Mouse (Mus musculus): Measurements from ENCODE around the gene Kctd13.

The Kctd13 gene

DNA sequence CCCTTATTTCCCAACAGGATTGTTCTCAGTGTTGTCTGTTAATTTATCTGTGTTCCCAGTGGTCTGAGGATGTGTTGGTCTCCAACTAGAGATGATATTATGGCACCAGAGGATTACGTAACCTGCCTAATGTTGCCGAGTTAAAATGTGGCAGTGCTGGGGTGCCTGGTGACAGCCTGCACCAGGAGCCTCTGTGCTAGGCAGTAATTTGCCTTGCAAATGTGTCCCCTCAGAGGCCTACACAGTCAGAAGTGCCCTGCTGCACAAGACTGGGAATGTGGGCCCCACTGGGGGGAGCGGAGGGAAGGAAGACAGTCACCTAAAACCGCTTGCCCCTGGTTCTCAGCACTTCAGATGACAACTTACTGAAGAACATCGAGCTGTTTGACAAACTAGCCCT lies 13.1 kb downstream of the Kctd13 start:
- no peak for DNase-seq (ENCODE audit: low spot score in 2 of 2)

GRCm38 (mm10) chr7:126946530-126946929 lies 17.9 kb downstream of the Kctd13 start:
- peak in 1 of 2 experiments; percentile 69 for DNase-seq (ENCODE audit: low spot score in 2 of 2)

DNA sequence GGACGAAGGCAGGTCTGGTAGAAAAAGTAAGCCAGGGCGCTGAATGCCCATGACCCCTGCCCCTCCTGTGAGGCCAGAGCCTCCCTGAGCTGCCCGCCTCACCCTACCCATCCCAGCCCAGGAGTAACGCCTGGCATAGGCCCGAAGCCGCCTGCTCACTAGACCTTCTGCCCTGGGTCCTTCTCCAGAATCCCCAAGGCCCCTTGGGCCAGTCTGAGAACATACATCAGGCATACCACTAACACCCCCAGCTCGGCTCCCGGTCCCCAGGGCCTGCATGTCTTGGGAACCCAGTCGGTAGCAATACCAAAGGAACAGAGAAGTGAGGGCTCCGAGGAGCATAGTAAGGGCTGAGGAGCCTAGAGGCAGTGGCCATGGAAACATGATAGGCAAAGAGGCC lies 19.9 kb downstream of the Kctd13 start:
- DNase-seq (ENCODE audit: low spot score in 2 of 2) = no peak

DNA sequence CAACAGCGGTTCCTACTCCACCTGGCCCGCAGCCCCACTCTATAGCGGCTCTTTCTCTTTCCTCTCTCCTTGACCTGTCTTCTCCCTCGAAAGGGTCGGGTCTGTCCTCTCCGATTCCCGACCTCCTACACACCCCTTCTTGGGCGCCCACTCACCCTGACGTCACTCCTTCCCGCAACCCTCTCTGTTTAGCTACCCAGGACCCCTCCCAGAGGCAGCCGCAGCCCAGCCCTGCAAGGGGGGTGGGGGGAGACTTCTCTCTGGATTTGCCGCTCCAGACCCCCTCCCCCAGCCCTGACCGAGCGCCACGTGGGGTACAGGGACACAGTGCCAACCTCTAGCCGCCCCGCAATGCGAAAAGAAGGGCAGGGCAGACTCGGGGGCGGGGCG lies 20.7 kb downstream of the Kctd13 start, which contains the start of gene Asphd1:
Asphd1 (minus strand) TSS at position 180 of the 390 bp plus-strand sequence.
- no peak for DNase-seq (ENCODE audit: low spot score in 2 of 2)

DNA sequence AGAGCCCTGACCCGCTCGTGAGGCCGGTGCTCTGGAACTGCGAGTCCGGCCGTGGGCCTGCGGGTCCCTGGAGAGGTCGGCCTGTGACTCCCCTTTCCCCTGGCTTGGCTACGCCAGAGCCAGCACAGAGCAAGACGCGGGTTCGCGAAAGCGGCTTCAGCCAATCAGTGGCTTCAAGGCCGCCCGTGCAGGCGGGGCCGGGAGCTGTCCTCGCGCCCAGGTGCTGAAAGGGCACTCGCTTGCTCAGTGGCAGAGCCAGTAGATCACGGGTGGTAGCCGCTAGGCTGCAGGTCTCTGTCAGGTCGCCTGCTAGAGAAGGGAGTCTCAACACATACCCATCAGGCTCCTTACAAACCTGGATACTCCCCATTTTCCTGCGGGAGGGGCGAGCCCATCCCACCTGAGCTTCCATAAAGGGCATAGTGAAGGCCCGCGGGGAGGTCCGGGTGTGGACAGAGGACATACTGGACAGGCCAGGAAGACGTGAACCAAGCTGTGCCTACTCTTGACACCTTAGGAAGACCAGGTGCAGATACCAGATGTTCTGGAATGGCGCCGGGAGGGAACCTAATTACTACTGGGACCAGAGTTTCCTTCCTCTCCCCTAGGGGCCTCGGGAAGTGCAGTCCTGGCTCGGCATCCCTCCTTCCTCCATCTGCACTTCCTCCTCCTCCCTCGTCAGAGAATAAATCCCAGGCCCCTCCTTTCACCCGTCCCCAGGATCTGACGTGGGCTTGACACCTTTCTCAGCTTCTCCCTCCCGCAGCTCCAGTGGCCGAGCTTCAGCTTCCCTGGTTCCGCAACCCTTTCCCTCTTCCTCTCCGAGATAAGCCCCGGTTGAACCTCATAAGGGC lies 21.3 kb downstream of the Kctd13 start, which contains the start of gene Sez6l2:
Sez6l2 (plus strand) TSS at position 771 of the 854 bp plus-strand sequence.
- peak; percentile 90 to 95 for DNase-seq (ENCODE audit: low spot score in 2 of 2)

DNA sequence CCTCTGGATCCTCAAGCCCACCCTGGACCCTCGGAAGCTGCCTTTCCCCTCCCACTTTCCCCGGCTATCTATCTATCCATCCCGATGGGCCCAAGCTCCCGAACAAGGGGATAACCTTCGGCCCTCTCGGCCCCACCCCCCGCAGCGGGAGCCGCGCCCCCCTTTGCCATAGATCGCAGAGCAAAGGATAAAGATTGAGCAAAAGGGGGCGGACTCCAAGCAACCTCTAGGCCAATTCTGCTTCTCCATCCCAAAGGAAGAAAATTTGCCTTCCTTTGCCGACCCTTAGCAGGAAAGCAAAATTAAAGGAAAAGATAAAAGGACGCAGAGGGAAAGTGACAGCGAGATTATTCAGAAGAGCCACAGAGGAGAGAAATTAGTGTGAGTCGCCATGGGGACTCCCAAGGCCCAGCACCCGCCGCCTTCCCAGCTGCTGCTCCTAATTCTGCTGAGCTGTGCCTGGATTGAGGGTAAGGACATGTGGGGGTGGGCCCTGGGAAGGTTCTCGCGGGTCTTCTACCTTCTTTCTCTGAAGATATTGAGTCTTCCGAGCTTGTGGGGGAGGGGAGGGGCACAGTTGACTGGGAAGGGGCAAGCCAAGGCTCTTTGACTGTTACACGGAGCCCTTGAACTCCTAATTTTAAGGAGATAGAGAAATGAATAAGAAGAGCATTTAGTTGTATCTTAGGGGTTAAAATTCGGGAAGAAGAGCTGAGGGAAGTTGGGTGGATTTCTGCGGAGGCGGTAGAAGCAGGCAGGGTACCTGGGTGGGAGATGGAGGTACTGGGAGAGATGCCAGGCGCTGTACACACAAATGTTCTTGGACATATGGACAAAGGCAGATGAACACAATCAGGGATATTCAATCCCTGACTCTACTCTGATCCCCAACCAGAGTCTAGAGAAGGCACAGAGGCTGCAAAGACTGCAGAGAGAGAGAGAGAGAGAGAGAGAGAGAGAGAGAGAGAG lies 22.3 kb downstream of the Kctd13 start:
- DNase-seq (ENCODE audit: low spot score in 2 of 2) = no peak

- no peak for DNase-seq (ENCODE audit: low spot score in 2 of 2)
Measured at GRCm38 (mm10) chr7:126951741-126952140, 23.1 kb downstream of the Kctd13 start.

DNA sequence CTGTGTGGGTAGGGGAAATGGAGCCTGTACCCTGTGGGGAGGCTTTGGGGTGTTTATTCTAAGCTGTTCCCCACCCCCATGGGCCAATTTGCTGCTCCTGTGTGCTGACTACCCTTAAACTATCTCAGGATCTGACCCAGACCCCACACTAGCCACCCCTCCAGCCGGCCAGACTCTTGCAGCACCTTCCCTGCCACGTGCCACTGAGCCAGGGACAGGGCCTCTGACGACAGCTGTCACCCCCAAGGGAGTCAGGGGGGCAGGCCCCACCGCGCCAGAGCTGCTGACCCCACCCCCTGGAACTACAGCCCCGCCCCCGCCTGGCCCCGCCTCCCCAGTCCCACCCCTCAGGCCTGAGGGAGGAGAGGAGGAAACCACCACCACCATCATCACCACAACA lies 24.0 kb downstream of the Kctd13 start:
- no peak for DNase-seq (ENCODE audit: low spot score in 2 of 2)

DNA sequence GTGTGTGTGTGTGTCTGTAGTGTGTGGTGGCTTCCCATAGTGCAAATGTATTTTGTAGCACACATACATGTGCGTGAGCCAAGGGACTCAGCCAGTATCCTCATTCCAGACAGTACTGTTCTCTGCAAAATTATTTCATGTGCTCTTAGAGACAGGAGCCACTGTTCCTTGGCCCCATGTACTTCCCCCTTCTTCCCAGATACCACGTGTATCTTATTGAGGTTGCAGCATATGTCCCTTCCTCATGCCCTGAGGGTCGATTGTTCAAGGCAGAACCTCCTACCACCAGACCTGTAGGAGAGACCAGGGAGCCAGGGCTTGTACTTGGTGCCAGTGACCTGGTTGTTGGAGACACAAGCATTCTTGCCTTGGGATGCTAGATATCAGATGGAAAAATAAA lies 26.4 kb downstream of the Kctd13 start:
- DNase-seq (ENCODE audit: low spot score in 2 of 2) = no peak

- no peak for DNase-seq (ENCODE audit: low spot score in 2 of 2)
Measured at GRCm38 (mm10) chr7:126959780-126960179, 31.1 kb downstream of the Kctd13 start.

DNA sequence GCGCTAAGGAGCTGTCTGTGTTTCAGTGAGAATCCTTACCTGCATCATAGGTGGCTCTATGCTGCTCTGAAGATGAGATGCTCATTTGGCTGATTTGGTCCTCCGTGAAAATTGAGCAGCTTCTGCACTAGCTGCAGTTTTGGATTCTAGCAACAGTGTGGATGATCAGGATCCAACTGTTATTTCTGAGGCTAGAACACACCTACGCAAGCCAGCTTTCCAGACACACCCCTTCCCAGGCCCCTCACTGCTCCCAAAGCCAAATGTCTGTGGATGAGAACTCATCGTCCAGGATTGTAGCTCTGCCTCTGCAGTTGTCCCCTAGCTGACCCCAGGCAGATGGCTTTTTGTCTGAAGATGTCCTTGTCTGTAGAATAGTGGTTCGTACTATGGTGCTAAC lies 32.4 kb downstream of the Kctd13 start:
- DNase-seq (ENCODE audit: low spot score in 2 of 2) = no peak

- no peak for DNase-seq (ENCODE audit: low spot score in 2 of 2)
Measured at GRCm38 (mm10) chr7:126961965-126962364, 33.3 kb downstream of the Kctd13 start.

DNA sequence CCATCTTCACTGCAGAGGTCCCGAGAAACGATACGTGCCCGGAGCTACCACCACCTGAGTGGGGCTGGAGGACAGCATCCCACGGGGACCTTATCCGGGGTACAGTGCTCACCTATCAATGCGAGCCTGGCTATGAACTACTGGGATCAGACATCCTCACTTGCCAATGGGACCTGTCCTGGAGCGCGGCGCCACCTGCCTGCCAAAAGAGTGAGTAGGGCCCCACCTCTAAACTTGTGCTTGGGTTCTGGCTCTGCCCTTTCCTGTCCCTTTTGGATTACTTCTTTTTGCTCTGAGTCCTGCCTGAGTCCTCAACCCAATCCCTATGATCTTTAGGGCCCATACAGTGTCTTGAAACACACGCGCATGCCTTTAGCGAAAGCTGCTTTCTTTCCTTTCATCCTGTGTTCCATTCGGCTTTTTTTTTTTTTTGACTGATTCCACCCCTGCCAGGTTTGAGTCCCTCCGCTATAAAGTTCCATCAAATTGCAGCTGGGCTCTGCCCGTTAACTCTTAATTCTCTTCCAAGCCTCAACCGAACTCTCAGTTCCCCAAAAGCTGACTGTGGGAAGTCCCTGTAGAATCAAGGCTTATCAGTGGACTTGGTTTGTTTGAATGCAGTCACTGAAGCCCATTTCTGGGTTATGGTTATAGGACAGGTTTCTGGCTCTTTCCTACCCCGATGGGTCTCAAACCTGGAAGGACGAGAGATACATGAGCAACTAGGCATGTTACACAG lies 35.0 kb downstream of the Kctd13 start:
- peak in 1 of 2 experiments; percentile 43 for DNase-seq (ENCODE audit: low spot score in 2 of 2)

DNA sequence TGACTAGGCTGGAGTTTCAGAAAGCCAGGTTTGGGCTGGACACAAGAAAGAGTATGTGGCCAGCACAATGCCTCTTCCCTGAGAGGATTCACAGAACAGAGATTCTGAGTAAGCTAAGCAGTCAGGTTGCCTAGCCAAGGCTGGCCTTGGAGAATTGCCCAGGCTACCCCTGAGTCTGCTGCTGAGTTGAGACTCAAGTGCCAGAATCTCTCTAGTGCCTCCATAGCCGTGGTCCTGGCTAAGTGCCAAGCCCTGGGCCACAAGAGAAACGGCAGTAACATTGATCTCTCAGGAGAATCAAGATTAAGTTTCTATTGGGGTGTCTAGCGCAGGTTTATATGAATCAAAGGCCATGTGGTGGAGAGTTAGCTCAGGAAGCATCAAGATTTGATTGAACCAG lies 36.9 kb downstream of the Kctd13 start:
- no peak for DNase-seq (ENCODE audit: low spot score in 2 of 2)

GRCm38 (mm10) chr7:126967361-126967760 lies 38.7 kb downstream of the Kctd13 start:
- DNase-seq (ENCODE audit: low spot score in 2 of 2) = no peak

DNA sequence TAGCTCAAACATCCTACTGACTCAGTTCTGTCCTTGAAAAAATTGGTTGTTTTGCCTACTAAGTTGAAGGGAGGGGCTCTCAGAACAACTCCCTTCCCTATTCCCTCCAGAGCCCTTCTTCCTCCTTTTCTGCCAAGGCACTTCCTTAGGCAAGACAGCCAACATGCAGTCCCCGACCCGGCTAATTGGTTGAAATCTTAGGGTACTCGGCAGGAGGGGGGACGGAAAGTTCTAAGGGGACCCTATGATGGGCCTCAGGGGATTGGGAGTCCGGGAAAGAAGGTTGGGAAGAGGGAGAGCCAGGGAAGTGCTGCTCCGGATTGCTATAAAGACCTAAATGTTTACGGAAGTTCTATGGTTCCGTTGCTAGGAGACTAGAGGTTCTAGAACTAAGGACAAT lies 46.8 kb downstream of the Kctd13 start:
- no peak for DNase-seq (ENCODE audit: low spot score in 2 of 2)

DNA sequence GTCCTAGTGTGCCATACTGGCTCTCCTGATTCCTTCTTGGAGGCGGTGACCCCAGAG lies 47.0 kb downstream of the Kctd13 start, which contains the start of gene Cdipt:
Cdipt (plus strand) TSS at position 22 of the 57 bp plus-strand sequence.
- DNase-seq (ENCODE audit: low spot score in 2 of 2) = no peak

DNA sequence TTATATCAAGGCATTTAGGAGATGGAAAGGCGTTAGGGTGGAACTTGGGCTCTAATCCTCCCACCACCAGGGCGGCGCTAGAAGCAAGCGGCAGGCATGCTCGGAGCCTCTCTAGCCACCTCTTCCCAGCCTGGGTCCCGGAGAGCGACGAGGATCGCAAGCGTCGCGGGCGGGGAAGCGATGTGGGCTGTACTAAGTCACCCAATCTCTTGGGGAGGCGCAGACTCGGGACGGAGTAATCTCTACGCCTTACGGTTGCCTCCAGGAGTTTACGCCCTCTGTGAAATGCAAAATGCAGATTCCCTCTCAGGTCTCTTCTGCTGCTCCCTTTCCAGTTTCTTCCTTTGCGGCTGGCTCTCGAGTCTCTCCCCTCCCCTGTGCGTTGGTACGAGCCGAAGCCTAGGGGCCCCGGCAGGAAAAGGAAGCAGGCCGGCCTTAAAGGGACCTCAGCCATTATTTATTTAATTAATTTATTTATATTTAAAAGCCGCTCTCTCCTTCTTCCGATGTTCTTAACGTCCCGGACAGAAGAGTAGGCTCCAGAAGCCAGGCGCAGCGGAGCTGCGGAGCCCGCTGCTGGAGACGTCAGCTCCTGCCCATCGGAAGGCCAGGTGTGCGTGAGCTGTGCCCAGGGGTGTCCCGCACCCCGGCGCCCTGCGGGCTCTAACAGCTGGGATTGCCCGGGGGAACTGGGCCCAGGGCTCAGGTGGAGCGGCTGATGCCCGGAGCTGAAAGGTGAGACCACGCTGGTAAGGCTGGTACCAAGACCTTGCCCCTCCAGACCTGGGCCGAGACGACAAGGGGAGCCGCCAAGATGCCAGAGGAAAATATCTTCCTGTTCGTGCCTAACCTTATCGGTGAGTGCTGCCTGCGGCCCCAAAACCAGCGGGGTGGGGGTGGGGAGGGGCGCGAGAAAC lies 47.5 kb downstream of the Kctd13 start, which contains the start of gene Cdiptos:
Cdiptos (minus strand) TSS at position 149 of the 917 bp plus-strand sequence.
- DNase-seq (ENCODE audit: low spot score in 2 of 2) = peak; percentile 95 to 98

- DNase-seq (ENCODE audit: low spot score in 2 of 2) = peak in 1 of 2 experiments; percentile 49
Measured at GRCm38 (mm10) chr7:126976878-126977459, 48.3 kb downstream of the Kctd13 start.

DNA sequence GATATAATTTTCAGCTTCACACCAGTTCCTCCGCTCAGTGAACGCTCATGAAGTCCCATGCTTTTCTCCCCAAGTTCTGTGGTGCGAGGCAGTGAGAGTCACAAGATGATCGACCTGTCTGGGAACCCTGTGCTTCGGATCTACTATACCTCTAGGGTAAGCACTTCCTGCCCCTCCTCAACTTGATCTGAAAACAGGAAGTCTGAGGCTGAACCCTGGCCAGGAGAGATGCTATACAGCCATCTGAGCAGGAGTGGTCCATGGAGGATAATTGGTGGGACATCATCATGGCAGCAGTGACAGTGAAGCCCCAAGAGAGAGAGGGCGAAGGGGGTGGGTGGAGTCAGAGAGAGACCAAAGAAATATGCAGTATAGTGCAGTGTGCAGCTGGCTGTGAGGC lies 50.2 kb downstream of the Kctd13 start:
- DNase-seq (ENCODE audit: low spot score in 2 of 2) = no peak

DNA sequence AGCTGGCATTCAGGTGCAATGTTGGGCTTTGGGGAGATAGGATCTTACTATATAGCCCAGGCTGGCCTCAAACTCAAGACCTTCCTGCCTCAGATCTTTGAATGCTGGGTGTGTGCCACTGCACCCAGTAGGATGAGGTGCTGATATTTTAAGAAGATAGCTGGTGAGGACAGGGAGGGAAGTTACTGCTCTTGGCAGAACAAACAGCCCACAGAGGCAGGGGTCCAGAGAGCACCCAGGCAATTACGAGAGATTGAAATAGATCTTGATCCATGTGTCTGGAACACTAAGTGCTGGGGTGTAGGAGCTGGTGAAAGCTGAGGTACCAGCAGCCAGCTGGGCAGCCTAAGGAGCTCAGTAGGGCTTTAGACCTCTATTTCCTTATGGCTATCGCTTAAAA lies 52.9 kb downstream of the Kctd13 start:
- no peak for DNase-seq (ENCODE audit: low spot score in 2 of 2)
